Mouse (Mus musculus) left cerebral cortex, adult 2 months (tissue): ENCODE measurements around the gene Rnf19b. TPM values are rescaled to one million over a fixed set of nuclear protein-coding genes. Genes with fewer than 3 reads are reported as not detected.

Experiments
- DNase-seq, 2 experiments: peaks; one replicate each; pipeline ENCODE4 v3.0.0; 2021 to 2022; ENCODE audit warnings: low spot score in 2 of 2, mixed read lengths in 1 of 2; ENCODE audit errors: extremely low spot score in 1 of 2
- H3K27ac ChIP-seq: fragments of 200-600 bp; 2 replicates; pipeline ENCODE4 v1.8.1; 2022
- H3K4me3 ChIP-seq: fragments of 200-600 bp; 2 replicates; pipeline ENCODE4 v1.8.1; 2022
- CTCF ChIP-seq: fragments of 200-600 bp; IDR thresholded peaks from 2 replicates; pipeline ENCODE4 v1.8.1; 2022; ENCODE audit warnings: antibody characterized with exemption, mild to moderate bottlenecking, moderate library complexity
- intact Hi-C: fragments of 180-260 bp; cut with DNase I; formaldehyde crosslinking; loops from one replicate; pipeline ENCODE4 v1.15.1; 2025
- total RNA-seq, 2 experiments: library from RNA; stranded (reverse); gene quantifications; 2 replicates each; pipeline ENCODE4 v1.2.3; 2021

Gene Rnf19b
- total RNA-seq, 2 experiments from 2014 or later = 52.6 to 57.7 TPM

GRCm38 (mm10) chr4:129021886-129022285 lies 36.2 kb upstream of the Rnf19b start:
- Histone ChIP-seq H3K27ac (no peak overlapping the region), H3K4me3 (no peak overlapping the region)
- DNase-seq = no peak
- intact Hi-C loops = no loop called here
- TF ChIP-seq CTCF = no peak

GRCm38 (mm10) chr4:129023884-129024283 lies 34.2 kb upstream of the Rnf19b start:
- no peak for TF ChIP-seq CTCF
- intact Hi-C loops = no loop called here
- DNase-seq = no peak

DNA sequence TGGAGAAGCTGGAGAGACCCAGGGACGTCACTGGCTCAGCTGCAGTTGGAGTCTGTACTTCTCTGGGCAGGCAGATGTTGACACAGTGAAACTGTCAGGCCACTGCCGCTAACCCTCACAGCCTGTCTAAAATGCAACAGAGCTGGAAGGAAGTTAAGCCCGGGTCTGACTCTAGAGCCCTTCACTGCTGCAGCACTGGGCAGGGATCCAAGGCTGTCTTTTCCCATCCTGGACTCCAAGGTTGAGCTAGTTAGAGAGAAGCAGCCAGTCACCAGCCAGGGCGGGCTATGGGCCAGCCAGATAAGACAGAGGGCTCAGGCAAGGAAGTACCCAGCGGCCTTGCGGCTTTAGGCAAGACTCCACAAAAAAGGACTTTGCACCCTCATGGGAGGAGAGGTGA lies 33.3 kb upstream of the Rnf19b start:
- TF ChIP-seq CTCF = no peak
- Histone ChIP-seq H3K27ac (no peak overlapping the region), H3K4me3 (no peak overlapping the region)
- DNase-seq = no peak
- intact Hi-C loops = no loop called here

More at GRCm38 (mm10) chr4:129023884-129024283, 34.2 kb upstream of the Rnf19b start:
- Histone ChIP-seq H3K4me3 (no peak overlapping the region), H3K27ac (no peak overlapping the region)

GRCm38 (mm10) chr4:129025707-129026106 lies 32.4 kb upstream of the Rnf19b start:
- no peak for DNase-seq
- Histone ChIP-seq H3K4me3 (no peak overlapping the region), H3K27ac (no peak overlapping the region)
- TF ChIP-seq CTCF = no peak
- intact Hi-C loops = no loop called here

- Histone ChIP-seq H3K4me3 (no peak overlapping the region), H3K27ac (no peak overlapping the region)
- intact Hi-C loops = no loop called here
- no peak for DNase-seq
- no peak for TF ChIP-seq CTCF
Observed at GRCm38 (mm10) chr4:129030746-129031145, 27.3 kb upstream of the Rnf19b start.

DNA sequence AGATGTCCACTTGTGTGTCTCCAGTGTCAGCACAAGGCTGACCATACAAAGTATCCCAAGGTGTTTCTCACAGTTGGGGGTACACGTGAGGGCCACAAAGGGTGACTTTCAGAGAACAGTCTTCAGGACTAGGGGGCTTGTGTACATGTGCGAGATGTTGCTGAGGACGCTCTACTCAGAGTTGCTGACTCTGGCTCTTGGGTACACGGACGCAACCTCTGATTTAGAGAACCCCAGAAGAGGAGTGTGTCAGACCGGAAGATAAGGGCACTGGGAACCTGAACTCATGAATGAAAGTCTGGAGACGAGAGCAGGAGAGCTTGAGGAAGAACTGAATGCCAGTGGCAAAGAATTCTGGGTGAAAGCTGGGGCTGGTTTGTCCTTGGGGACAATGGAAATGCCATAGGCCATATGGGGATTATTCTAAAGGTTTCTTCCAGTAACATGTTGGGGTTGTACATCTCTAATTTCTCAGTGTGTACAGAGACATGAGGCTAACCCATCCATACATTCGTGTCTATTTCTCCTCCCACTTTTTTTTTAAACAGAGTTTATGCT lies 26.6 kb upstream of the Rnf19b start:
- intact Hi-C loops = no loop called here
- DNase-seq = no peak
- no peak for TF ChIP-seq CTCF
- Histone ChIP-seq H3K27ac (no peak overlapping the region), H3K4me3 (no peak overlapping the region)

DNA sequence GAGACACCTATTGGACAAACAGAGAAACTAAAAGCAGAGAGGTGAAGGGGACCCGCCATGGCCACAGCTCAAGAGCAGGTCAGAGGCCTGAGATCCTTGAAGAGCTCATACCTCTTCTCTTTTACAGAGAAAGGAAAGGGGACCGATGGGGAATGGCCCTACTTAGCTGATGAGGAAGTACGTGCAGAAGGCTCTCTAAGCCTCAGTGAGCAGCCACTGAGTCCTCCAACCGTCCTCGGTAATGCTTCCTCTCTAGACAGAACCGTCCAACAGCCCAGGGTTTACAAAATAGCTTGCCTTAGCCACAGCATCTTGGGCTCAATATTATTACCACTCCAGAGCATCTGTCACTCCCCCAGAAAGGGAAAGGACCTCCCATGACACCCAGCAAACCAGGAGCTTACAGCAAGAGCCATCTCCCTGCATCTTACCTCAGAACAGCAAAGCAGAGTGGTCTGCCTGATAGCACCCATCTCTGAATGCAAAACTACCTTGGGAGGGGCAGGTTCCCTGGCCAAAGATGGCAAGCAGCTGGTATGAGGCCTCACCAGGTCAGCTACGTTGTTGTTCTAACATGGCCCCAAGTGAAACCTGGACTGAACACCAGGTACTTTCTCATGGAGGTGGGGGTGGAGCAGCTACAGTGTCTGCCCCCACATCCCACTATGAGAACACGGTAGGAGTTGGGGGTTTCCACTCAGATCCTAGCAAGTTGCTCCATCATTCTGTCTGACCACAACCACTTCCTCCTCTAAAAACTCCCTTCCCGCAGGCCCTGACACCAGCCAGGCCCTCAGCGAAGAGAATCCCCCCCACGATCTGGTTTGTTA lies 25.7 kb upstream of the Rnf19b start:
- no peak for DNase-seq
- Histone ChIP-seq H3K27ac (no peak overlapping the region), H3K4me3 (no peak overlapping the region)
- no peak for TF ChIP-seq CTCF
- intact Hi-C loops = no loop called here

GRCm38 (mm10) chr4:129032963-129033951 lies 24.8 kb upstream of the Rnf19b start:
- Histone ChIP-seq H3K27ac (no peak overlapping the region), H3K4me3 (no peak overlapping the region)
- intact Hi-C loops = no loop called here
- peak in 1 of 2 experiments; percentile 61 for DNase-seq
- TF ChIP-seq CTCF = no peak

DNA sequence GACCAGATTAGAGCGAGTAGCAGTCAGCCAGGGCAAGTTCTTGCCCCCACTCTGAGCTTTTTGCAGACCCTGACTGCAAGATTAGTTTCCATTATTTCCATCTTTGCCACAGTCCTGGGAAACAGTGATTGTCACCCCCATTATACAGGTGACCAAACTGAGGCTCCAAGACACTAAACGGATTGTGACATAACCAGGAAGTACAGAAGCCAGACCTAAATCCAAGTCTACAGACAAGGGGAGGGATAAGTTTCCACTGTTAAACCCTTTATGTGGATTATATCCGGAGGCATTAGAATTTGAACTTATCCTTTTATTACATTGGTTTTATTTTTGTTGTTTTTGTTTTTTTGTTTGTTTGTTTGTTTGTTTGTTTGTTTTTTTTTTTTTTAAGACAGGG lies 23.8 kb upstream of the Rnf19b start:
- Histone ChIP-seq H3K4me3 (no peak overlapping the region), H3K27ac (no peak overlapping the region)
- no peak for DNase-seq
- intact Hi-C loops = no loop called here
- no peak for TF ChIP-seq CTCF

DNA sequence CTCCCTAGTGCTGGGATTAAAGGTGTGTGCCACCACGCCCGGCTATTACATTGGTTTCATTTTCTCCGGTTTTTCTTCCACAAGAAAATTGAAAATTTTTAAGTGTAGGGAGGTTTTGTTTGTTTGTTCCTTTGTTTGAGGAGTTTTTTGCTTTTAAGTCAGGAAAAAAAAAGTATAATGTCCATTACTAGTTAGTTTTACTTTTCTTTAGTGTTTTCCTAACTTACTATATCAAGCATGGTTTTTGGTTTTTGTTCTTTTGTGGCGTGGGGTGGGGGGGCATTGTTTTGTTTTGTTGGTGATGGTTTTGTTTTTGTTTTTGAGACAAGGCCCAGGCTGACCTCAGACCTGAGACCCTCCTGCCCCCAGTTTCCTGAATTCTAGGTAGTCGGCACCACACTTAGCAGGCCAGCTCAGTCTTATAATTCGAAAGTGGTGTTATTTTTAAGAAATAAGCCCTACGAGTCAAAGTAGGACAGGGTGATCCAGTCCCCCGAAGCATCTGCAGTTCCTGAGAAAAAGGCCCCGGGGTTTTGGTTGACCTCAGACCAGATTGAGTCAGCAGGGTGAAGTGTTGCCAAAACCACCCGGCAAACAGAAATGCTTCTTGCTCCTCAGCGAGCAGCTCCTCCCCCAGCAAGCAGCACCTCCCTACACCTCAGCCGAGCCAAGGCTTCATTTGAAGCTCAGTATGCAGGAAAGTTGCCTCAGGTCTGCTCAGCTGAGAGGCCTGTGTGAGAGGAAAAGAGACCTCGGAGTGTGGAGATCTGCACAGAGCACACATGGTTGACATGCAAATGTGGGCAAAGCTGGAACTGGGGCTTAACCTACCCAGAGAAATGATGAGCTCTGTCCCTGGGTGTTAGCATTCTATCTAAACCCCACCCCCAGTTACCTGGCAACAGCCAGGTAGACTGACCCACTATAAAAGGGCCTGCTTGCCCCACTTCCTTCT lies 23.1 kb upstream of the Rnf19b start:
- intact Hi-C loops = no loop called here
- H3K4me3 ChIP-seq = no peak overlapping the region
- TF ChIP-seq CTCF = no peak
- DNase-seq = no peak
- H3K27ac ChIP-seq = no peak overlapping the region
